Mouse (Mus musculus) retina, adult 2 months (tissue): ENCODE data around the gene Tns3.

Source experiments
- DNase-seq: peaks from one replicate; pipeline ENCODE4 v3.0.0-alpha.2; 2012; ENCODE audit warnings: low read depth, low spot score

Gene Tns3

DNA sequence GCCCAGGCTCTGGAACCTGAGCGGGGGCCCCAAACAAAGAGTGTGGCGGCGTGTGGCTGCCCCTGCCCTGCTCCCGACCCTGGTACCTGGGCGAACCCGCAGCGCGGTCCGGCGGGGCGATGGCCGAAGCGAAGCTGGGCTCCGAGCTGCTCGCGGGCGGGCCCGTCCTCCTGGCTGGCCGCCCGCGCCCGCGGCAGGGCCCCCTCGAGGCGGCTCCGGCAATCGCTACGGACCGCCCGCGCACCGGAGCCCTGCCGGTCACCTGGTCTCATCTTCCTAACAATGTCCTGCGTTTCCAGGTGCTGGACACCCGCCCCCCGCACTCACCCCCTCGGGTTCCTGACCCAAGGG is at the start of gene Tns3:
Tns3 (minus strand) TSS at position 143 of the 351 bp plus-strand sequence.
- no peak for DNase-seq

DNA sequence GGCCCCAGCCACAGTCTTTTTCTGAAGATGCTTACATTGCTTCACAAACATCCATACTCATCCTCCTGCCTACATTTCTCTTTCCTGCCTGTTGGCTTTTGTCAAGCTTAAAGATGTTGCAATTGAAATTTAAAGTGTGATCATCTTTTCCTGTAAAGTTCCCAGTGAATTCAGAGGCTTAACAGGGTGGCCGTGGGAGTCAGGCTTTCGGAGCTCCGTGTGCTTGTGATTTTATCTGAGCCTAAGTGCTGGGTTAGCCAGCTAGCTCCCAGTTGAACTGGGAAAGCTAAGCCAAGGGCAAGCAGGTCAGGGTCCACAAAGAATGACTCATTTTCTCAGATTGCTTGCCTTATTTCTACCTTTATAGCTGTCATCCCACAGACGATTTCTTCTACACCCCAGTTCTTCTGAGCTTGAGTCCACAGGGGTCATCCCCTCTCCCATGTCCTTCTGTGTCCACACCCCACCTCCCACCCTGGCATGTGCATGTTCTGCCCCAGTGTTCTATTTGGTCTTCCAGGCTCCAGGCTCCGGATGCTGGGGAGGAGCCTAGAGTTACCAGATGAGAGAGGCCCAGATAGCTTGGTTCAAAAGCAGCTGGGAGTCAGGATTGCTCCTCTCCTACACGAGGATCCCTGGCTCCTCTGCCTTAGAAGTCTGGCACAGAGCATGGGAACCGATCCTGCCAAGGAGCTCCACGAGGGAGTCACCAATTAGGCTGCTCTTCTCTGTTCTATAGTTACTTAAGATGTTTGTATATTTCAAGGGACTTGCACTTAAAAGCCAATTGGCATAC is 42.1 kb upstream of the Tns3 start:
- DNase-seq: no peak

DNA sequence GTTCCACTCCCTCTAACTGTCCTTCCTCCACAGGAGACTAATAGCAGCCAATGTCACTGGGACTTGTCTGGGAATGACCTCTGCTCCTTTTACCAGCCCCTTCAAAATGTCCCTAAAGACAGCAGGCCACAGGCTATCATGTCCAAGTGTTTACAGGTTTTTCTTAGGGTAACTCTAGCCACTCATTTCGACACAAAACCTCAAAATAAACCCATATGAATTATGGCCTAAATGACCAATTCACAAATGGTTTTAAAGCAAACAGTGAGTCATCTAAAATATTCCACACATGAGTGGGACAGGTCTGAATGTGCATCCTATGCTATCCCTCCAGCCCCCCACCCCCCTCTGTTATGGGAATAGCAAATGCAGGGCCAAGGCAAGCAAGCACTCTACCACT is 40.8 kb upstream of the Tns3 start:
- no peak for DNase-seq

DNA sequence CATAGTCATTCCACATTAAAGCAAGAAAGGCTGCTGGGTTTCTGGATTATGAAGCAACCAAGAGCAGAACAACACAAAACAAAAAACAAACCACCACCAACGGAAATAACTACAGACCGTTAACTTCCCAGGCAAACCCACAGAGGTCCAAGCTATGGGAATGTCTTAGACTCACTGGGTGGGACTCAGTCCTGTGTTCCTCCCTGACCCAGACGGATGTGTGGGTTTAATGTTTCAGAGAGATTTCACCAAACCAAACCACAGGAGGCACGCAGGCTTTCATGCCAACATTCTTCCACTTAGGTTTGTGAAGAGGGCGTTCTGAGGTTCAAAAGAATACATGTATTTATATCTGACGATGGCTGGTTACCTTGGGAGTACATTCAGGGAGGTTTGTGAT is 39.5 kb upstream of the Tns3 start:
- no peak for DNase-seq

DNA sequence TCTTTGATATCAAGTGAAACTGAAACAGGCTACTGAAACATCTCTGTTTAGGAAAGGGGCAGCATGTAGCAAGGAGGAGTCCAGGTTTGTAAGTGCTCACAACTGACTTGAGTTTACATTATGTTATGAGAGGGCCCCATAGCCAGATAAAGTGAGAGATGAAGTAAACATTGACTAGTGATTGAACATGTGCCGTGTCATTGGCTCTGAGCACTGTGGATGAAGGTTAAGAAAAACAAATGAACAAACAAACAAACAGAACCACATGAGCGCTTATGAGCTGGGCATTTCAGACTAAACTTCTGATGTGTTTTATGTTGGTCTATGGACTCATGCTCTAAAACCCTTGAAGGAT is 38.2 kb upstream of the Tns3 start:
- no peak for DNase-seq

DNA sequence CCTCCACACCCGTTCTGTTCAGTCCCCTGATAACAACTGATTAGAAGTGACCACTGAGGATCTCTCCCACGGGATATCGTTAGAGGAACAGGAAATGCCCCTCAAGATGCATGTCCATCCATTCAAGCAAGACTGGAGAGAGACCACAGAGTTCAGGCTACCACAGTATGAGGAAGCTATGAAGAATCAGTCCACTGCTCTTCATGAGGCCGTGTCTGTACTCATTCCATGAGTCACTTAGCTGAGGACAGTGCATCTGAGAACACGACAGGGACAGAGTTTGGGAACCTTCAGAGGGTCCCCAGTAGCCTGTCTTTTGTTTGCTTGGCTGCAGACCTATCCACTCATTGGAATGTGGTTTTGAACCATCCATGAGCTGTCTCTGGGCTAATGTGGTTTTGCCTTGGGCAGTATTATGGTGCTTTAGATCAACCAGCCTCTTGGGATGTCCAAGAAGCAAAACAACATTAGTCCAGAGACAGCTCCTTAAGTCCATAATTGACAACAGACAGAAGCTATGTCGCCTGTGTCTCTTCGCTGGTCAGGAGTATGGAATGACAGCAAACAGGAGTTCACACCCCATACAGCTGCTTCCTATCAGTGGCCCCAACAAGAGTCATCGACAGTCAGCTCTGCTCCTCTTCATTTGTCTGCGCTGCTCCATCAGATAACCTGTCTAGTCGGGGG is 37.7 kb upstream of the Tns3 start:
- DNase-seq: no peak

DNA sequence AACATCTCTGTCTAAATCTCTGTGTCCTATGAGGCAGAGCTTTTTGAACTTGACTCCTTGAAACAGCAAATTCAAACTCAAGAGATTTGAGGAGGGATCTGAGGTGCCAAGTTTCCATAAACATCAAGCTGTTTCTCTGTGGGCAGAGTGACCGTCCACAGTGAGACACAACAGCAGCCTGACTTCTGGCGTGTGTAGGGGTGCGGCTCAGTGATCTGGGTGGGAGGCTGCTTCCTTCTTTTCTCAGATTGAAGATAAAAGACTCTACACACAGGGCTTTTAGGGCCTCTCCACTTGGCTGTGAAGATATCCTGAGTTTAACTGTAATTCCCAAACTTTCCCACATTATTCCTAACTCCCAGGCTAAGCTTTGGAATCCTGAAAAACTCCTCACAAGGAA is 37.1 kb upstream of the Tns3 start:
- DNase-seq: no peak

DNA sequence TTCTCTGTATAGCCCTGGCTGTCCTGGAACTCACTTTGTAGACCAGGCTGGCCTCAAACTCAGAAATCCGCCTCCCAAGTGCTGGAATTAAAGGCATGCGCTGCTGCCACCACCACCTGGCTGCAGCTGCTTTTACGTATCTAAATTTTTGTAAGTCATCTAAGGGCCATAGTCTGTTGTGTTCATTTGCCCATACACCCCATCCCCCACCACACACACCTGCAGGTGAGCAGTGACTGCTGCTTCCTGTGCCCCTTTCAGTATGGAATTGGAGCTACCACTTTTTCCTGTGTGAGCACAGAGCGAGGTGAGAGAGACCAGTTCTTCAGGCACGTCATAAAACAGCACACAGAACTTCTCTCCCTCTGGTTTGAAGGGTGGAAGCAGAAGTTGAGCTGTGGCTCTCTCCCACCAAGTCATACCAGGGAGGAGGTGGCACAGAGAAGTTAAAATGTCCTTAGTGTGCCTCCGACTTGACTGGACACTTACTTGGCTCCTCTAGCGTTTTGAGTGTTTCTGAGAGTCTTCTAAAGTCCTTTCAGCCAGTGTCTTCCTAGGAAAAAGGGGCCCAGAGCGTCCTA is 36.4 kb upstream of the Tns3 start:
- no peak for DNase-seq

DNA sequence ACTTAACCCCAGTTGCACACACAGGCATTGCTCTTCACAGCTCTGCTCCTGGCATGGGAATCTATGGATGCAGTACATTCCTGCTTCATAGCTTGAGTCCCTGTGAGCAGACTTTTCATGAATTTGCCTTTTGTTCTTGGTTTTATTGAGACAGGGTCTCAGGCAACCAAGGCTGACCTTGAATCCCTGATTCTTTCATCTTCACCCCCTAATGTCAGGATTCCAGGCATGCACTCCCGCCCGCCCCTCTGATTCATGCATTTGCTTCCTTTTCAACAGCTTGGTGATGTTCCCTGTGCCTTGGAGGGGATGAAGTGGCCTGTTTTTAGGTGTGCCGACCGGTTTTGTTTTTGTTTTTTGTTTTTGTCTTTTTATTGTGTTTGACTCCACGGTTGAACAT is 35.4 kb upstream of the Tns3 start:
- DNase-seq: no peak

DNA sequence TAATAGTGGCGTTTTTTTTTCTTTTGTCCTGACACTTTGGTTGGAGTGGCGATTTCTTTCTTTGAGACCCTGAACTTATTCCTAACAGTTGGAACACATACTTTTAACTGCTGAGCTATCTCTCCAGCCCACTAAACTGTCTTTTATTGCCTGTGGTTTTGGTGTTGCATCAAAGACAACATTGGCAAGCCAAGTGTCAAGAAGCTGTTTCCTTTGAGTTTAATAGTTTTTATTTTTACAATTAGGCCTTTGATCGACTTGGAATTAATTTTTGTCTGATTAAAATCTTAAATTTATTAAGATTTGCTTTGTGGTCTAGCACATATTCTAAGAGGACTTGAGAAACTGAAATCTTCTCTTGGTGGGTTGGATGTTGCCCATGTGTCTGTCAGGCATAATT is 33.3 kb upstream of the Tns3 start:
- DNase-seq: no peak

DNA sequence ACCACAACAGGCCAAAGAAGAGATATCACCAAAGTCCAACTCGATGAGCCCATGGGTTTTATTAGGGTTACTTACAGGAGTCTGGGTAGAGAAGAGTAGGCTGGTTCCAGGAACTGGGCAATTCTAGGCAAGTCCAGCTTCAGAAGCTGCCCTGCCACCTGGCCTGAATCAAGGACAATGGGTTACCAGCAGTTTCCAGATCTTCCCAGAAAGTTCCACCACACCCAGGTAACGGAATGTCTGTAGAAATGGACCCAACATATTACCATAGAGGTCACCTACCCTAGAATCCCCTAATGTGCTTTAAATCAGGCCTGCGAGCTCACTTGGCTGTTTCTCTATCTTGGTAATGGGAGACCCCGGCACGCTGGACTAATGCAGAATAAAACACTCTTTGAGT is 29.8 kb upstream of the Tns3 start:
- no peak for DNase-seq

DNA sequence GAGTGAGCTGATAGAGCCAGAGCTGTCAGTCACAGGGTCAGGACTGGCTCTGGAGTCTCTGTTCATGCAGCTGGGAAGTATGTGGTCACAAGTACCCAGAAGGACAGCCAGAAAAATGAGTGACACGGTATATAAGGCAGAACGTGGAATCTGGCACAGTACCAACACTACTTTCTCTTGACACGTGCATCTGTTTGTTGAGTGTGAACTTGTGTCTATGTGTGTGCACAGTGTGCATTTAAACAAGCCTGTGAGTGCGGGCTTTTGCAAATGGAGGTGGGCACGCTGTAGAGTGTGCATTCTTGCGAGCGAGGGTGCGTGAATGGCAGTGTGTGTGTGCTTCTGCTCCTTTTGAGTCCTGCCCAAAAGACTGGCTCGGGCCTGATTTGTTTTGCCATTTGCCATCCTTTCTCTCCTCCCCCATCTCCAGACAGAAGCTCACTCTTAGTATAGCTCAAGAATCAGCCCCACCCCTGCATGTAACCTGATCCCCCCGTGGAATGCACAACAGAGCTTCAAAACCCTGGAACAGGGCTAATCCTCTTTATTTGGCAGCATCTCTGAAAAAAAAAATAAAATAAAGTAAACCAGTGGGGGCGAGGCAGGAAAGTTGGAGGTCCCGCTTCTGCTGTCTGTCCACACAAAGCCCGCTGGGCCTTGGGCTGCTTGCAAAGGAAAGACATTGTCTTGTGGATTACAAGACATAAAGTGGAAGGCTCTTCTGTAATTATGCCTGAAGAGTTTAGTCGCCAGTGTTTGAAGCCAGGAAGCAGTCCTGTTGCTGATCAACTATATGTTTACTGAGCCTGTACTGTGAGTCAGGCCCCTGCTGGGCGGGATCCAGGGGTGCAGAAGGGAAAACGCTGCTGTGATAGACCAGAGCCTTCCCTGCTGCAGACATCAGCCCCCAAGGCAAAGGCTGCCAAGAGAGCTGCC is 28.5 kb upstream of the Tns3 start:
- DNase-seq: no peak

DNA sequence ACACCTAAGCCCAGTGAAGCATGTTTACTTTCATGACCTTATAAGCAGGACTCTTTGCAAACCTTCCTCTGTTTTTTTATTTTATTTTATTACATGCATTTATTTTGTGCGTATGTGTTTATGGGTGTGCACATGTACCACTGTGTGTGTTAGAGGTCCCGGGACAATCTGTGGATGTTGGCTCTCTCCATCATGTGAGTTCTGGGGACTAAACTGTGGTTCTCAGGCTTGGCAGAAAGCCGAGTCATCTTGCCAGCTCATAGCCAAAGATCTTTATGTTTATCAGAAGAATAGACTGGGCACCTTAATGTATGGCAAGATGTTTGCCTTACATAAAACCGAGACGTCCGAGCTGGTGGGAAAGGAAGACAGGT is 27.8 kb upstream of the Tns3 start:
- no peak for DNase-seq

DNA sequence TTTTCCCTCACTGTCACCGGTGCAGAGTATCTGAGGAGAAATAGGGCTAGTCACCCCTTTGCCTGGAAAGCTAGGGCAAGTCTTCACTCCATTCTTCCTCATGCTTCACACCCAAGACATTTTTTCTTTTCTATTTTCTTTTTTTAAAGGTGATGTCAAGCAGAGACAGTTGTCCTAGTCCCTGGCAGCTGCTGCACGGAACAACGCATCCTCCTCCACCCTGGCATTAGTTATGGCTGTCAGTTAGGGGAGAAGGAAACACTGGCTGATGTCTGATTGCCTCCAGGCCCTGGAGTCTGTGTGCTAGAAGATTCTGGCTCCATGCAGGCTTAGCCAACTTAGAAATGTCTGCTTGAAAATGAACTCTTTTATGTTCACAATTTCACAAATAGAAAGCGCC is 27.3 kb upstream of the Tns3 start:
- no peak for DNase-seq

DNA sequence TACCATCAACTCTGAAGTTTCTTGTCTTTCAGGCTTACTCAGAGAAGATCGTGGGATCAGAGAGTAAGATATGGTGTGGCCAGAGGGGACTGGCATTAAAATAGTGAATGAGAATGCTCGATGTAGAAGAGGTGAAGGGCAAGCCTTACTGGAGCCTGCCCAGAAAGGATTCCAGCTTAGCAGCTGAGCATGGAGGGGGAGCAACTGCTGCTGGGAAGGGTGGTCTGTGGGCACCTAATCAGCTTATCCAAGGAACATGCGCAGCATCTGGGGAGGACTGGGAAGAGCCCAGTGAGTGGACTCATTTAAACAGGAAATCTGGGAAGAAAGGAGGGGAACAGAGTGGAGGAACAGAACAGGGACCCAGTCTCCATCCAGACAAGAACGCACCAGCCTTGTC is 26.3 kb upstream of the Tns3 start:
- DNase-seq: no peak

DNA sequence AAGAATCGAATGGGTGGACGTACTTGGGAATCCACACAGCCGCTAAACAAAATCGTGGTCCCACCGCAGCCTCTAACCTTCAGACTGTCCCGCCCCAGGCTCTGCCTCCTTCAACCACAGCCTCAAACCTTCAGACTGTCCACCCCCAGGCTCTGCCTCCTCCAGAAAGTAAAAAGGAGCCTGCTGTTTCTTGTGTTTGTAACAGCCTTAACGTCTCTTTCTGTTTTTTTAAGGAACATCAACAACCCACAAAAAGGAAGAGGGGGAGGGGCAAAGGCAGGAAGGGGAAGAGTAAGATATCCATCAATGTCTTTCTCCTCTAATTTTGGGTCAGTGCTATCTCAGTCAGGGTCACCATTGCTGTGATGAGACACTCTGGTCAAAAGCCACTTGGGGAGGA is 25.2 kb upstream of the Tns3 start:
- no peak for DNase-seq

DNA sequence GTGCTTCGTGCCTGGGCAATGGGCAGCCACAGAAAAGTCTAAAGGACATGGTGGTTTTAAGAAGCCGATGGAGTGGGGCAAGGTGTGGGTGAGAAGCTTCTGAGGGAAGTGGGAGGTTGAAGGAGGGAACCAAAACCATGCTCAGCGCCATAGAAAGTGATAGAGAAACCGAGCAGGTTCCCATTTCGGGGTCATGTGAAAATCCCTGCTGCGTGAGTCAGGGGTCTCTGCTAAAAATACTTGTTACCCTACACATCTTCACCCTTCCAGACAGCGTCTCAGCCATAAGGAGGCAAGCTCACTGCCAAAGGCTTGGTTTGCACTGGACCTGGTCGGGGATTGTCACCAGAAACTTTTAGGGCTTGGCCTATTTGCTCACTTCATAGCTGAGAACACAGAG is 24.6 kb upstream of the Tns3 start:
- no peak for DNase-seq

DNA sequence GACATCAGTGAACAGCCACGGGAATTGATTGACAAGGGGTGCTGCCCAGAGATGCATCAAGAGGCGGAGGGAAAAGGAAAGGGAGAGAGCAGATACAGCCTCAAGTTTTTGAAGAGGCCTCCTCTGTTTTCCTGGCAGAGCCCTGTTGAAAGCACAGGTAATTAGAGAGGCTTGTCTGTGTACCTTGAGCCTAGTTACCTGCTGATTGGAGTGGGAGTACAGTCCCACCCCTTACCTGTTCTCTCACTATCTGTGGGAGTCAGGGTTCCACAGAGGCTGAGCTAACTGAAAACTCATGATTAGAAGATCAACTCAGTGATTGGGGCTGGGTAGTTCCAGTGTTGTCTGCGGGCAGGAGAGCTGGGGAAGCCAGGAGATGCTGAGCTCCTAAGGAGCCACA is 22.2 kb upstream of the Tns3 start:
- DNase-seq: no peak

DNA sequence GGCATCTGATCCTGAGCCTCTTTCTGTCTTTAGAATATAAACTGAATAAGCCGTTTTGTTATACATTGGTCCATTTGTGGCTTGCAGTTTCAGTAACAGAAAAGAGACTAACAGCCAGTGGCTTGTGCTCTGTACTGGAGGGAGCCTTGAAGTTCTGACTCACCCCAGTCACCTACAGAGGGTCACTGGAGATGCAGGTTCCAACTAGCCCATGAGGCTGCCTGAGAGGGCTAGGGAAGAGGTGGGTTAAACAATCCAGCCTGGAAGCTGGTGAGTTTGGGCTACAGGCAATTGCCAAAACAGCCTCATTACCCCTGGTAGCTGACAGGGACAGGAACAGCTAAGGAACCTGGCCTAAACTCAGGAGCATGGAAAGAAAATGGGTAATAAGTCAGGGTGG is 21.7 kb upstream of the Tns3 start:
- no peak for DNase-seq

DNA sequence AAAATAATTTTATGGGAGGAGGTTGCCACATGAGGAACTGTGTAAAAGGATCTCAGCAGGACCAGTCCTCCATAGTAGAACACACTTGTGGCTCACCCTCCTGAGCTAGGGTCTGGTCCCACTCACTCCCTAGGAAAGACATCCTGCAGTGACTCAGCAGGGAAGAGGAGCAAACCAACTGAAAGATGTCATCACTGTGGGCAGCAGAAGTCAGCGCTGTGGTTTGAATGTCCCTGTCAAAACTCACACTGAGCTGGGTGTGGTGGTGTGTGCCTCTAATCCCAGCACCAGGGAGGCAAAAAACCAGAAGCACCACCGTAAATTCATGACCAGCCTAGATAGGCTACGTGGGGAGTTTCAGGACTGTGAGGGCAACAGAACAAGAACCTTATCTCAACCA is 20.9 kb upstream of the Tns3 start:
- DNase-seq: no peak

DNA sequence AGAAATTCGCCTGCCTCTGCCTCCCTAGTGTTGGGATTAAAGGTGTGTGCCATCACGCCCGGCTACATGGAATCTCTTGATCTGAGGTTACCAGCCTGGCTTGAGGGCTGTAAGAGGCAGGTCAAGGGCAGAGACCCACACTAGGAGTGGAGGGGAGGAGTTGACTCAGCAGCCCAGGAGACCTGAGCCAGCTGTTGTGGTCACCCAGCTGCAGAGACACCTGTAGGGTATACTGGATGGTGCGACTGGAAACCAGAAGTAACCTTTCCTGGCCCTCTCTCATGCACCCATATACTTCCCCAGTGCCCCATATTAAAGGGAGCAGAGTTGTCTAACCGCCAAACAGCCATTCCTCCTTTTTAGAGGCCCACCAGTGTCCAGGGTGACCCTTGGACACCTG is 19.9 kb upstream of the Tns3 start:
- DNase-seq: no peak

DNA sequence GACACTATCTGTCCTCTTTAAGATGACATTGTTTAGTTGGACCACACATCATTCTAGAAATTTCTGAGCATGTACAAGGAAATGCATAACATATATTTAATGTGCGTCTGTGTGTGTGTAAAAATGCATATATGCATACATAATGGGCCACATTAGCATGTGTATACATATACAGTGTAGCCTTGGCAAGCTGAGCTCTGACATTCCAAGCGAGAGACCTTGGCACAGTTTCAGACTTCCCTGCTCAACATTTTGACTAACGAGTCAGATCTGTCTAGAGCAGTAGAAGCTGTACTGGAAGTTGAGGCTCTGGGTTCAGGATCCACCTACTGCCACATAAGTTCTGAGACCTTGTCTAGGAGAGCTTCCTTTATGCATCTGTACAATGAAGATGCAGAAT is 17.0 kb upstream of the Tns3 start:
- no peak for DNase-seq
